Mouse (Mus musculus): ENCODE data around the gene Mgat5.

DNA sequence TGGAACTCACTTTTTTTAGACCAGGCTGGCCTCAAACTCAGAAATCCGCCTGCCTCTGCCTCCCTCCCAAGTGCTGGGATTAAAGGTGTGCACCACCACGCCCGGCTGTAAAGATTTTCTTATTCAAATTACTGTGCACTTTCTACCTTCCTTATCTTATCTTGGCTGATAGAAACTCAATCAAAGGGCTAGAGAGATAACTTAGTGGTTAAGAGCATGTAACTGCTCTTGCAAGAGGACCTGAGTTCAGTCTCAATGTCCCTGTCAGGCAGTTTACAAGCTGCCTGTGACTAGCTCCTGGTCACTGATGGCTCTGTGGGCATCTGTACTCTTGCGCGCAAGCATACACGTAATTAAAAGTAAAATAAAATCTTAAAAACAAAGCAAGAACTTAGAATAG is 82.7 kb downstream of the Mgat5 start:
- TF ChIP-seq POLR2A (IDR thresholded peaks at IDR 0.05; ENCODE audit: borderline replicate concordance, extremely low read depth, insufficient read depth, insufficient read length, poor library complexity, severe bottlenecking) (no peak), CTCF (IDR thresholded peaks at IDR 0.05; ENCODE audit: borderline replicate concordance, extremely low read depth, insufficient read depth, insufficient read length) (no peak)
